Mouse (Mus musculus) regulatory T cell (primary cell): Measurements from ENCODE around the gene Wasf2.
"Not testable (repeated sequence)": the region's sequence is repeated elsewhere in the genome, so short reads cannot be mapped to it uniquely, and the experiment has no call there.

Source experiments
- in situ Hi-C: fragments of 300-600 bp; cut with MboI, MseI; formaldehyde crosslinking; loops from one replicate; pipeline ENCODE4 v1.15.1; 2025; ENCODE audit warnings: high pct_unique_total_duplicates

Gene Wasf2

DNA sequence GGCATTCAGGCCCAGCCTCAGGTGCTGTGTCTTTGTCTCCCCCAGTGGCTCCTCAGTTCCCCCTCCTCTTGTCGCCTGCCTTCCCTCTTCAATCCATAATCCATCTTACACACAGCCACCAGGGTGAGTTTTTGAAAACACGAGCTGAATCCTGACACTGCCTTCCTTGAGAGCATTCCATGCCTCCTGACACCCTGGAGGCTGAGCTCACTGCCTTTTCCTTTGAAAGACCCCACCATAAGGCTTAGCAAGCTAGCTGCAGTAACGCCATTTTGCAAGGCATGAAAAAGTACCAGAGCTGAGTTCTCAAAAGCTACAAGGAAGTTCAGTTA is 34.6 kb upstream of the Wasf2 start:
- in situ Hi-C loops: not testable (repeated sequence)

DNA sequence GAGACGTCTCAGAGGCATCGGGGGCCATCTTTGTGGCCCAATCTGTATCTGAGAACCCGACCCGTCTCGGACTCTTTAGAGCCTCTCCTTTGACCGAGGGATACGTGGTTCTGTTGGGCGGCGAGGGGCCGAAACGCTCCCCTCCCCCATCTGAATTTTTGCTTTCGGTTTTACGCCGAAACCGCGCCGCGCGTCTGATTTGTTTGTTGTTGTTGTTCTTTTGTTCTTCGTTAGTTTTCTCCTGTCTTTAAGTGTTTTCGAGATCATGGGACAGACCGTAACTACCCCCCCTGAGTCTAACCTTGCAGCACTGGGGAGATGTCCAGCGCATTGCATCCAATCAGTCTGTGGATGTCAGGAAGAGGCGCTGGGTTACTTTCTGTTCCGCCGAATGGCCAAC is 33.6 kb upstream of the Wasf2 start:
- in situ Hi-C loops: not testable (repeated sequence)

DNA sequence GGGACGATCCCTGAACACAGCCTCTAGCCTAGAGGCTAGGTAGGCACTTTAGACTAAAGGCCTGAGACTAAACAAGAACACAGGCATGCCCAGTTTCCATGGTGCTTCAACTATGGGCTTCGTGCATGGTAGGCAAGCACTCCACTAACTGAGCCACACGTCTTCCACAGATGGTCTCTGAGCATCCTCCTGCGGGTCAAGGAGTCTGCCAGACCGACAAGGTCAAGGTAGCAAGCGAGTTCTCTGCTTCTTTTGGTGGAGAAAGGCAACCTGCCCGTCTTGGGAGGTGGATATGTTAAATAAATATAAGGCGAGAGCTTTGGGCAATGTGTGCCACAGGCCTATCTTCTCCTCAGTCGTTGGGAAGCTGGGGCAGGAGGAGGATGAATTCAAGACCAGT is 28.6 kb upstream of the Wasf2 start:
- in situ Hi-C loops: loop anchor here (10.0 kb wide), 1 partner anchor 203 kb away; no protein-coding TSS in a partner anchor

DNA sequence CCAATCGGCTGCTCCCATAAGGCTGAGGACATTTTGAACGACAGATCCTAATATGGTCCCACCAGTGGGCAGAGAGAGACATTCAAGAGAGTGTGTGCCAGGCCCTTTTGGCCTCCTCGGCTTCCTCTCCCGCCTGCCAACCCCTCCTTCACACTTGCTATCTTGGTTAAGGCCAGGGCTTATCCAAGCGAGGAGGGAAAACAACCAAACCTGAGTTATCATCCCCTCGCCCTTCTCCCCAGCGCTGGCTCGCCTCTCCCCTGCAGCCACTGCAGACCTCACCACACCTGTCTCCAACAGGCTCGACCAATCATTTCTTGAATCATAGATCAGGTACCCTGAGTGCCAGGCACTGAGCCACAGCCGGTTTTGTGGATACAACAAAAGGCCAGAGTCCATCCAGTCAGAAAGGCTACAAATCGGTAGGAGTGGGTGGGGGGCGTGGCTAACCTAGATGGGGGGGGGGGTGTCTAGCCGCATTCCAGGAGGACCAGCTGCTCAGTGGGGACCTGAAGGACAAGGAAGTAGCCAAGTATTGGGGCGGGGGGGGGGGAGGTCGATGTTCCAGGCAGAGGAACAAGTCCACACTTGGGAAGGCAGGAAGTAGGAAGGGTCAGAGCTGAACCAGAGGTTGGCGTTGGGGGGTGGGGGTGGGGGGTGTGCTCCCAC is 26.6 kb upstream of the Wasf2 start:
- in situ Hi-C loops: loop anchor here (10.0 kb wide), 1 partner anchor 201 kb away; no protein-coding TSS in a partner anchor

DNA sequence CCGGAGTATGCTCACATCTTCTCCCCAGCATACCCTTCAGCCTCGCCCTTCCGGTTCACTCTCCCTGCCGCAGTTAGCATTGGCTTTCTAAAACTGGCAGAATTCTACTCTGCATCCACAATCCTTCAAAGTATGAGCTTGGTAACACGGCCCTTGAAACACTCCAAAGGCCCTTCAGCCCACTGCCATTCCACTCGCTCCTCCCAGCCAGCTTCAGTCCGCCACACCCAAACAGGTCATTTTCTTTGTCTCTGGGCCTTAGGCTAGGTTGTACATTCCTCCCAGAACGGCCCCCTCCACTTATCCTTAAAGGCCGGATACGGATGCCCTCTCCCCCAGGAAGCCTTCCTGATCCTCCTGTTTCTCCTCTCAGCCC is 26.1 kb upstream of the Wasf2 start:
- in situ Hi-C loops: loop anchor here (10.0 kb wide), 1 partner anchor 201 kb away; no protein-coding TSS in a partner anchor

DNA sequence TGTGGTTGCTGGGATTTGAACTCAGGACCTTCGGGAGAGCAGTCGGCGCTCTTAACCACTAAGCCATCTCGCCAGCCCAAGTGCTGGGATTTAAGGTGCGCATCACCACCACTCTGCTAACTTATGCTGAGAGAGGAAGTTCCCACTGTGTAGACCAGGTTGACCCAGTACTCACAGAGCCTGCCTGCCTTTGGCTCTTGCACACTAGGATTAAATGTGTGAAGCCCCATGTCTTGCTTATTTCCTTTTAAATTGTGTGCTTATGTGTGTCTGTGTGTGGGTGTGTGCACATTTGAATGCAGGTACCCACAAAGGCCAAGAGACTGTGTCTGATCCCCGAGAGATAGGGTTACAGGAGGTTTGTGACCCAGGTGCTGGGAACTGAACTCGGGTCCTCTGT is 23.6 kb upstream of the Wasf2 start:
- in situ Hi-C loops: loop anchor here (10.0 kb wide), 1 partner anchor 198 kb away; no protein-coding TSS in a partner anchor

DNA sequence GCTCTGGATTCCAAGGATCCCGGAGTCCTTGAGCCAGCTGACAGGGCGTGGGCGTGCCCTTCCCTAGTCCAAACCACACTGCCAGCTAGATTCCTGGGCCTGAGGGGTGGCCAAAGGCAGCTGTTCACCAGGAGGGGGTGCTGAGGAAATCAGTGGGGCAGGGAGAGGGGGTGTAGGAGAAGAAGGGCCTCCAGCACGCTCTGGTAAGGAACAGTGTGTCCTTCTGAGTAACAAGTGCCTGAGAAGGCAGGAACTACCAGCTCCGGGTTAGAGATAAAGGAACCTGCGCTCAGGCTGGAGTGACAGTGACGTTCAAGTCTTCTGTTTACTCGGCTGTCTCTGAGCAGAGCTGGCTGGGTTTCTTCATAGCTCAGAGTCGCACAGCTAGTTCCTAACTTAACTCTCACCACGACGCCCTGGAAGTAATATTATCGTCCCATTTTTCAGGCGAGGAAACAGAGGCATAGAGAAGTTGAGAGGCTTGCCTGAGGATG is 22.5 kb upstream of the Wasf2 start:
- in situ Hi-C loops: loop anchor here (10.0 kb wide), 1 partner anchor 197 kb away; no protein-coding TSS in a partner anchor

DNA sequence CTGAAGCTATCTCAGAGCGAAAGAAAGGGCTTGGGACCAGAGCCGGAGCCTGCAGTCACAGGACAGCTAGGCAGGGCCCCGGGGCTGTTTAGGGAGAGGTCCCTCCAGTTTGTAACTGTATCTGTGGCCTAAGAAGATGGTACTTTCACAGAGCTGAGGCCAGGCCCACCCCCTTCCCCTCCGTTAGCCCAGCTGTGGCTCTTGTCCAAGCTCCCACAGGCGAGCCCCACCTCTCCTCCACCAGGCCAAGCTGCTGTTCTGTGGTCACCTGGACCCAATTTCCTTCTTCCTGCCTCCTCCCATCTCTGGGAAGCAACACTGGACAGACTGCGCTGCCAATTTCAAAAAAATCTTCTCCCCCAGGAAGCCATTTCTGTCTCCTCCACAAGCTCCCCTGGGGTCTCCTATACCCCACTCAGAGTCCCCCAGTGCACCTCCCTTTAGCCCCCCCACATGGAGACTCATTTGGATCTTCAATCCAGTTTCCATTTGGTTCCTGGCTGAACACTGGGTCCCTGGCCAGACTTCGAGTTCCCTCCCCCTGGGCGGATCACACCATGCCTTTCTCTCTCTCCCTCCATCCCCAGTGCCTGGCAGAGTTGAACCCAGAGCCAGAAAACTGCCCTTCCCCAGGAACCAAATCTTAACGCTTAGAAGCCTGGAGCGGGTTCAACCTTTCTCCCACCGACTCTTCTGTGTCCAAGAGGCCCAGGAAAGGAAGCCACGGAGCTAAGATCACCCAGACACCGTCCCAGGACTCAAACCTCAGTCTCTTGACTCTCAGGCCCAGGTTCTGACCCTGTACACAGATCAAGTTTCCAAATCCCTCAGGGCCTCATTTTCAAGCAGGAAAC is 21.6 kb upstream of the Wasf2 start:
- in situ Hi-C loops: loop anchor here (10.0 kb wide), 1 partner anchor 196 kb away; no protein-coding TSS in a partner anchor

DNA sequence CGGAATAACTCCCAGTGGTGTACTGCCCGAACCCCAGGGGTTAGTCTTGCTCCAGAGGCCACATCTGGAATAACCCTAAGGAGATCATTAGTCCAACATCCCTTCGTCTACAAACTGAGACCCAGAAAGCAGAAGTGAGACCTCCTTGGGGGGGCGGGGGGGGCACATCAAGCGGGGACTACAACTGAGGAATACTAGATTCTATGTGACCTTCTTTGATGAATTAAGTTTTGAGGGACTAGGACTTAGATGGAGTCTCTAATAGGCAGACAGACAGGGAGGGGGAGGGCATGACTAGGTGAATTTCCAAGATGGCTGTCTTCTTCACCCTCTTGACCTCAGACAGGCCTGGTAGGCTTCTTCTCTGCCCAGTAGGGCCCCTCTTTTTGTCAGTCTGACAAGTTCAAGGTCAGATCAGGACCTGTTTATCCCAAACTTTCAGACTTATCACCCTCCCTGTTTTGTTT is 20.9 kb upstream of the Wasf2 start:
- in situ Hi-C loops: loop anchor here (10.0 kb wide), 1 partner anchor 195 kb away; no protein-coding TSS in a partner anchor

DNA sequence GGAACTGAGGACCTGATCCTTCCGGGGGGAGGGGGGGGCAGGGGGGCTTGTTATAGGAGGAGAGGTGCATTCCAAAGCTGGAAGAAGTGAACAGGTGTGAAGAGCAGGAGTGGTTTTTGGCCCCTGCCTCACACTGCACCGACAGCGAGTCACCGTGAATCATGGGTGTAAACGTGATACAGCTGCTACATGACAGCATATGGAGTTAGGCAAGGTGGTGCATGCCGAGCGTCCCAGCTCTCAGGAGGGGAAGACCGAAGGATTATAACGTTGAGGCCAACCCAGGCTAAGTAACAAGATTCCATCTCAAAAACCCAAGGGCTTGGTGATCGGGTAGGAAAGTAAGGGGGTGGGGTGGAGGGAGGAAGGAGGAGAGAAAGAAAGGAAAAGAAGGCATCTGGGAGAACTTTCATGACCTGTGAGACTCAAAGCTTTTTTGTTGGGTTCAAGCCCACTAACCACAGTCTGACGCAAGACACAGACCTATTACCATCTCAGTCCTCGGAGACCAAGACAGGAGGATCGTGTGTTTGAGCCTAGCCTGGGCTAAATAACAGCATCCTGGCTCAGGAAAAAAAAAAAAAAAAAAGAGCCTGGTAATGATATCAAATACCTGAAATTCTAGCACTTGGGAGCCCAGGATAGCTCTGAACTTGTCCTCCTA is 18.0 kb upstream of the Wasf2 start:
- in situ Hi-C loops: no loop called here

DNA sequence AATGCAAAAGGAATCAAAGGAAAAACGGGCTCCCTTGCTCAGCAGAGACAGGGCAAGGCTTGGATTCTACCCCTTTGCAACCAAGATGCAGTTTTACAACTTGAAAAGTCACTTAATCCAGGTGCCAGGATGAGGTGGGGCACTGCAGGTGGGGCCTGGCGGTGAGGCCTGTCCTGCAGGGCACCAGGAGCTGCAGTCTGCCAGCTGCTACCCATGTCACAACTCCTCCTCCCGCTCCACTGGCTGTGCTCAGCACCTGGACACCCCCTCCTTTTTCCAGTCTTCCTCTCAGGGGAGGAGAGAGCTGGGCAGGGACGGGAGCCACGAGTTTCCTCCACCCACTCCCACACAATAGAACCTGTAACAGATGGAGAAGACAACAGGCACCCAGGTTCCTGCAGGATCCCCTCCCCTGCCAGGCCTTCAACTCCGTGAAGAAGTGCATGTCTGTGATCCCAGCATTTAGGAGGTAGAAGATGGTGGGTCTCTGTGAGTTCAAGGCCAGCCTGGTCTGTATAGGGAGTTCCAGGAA is 16.9 kb upstream of the Wasf2 start:
- in situ Hi-C loops: no loop called here

DNA sequence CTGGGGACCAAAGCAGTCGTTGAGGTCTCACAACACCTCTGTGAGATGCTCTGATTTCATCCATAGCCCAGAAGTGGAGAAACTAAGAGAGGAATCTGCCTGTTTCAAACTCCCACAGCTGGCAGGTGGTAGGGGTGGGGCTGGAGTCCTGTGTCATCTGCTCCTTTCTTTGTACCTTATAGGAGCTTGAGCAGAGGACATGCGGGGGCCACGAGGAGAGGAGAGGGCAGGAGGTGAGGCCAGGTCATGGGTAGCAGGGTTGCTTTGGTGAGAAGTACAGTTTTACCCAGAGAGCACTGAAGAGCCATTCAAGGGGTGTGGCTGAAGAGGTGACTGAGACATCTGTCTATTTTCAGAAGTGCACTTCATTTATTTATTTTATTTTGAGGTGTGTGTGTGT is 15.5 kb upstream of the Wasf2 start:
- in situ Hi-C loops: no loop called here

DNA sequence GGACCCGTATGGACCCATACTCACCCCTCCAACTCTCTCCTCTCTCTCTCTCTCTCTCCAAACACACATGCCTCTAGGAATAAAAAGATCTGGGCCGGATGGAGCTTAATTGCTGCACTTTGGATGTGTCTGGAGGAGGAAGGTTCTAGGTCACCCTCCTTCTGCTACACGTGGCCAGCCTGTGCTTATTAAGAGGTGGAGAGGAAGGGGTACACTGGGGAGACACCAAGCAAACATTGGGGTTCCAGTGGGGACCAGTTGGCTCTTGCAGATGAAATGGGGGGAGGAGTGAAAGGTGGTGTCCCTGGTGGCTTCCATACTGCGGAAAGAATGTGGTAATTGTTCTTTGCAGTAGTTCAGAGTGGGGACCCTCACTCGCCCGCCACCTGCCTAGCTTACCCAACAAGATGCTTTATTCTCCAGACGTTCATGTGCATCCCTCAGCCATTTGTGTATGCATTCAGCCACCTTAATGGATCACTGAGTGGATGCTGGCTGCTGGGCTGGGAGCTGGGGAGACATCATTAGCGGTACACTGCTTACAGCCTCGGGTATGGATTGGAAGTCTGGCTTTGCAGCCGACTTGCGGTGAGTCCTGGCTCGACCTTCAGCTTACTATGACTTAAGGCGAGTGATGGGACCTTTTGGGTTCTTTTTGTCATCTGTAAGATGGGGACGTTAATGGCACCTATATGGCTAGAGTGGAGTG is 14.4 kb upstream of the Wasf2 start:
- in situ Hi-C loops: no loop called here

DNA sequence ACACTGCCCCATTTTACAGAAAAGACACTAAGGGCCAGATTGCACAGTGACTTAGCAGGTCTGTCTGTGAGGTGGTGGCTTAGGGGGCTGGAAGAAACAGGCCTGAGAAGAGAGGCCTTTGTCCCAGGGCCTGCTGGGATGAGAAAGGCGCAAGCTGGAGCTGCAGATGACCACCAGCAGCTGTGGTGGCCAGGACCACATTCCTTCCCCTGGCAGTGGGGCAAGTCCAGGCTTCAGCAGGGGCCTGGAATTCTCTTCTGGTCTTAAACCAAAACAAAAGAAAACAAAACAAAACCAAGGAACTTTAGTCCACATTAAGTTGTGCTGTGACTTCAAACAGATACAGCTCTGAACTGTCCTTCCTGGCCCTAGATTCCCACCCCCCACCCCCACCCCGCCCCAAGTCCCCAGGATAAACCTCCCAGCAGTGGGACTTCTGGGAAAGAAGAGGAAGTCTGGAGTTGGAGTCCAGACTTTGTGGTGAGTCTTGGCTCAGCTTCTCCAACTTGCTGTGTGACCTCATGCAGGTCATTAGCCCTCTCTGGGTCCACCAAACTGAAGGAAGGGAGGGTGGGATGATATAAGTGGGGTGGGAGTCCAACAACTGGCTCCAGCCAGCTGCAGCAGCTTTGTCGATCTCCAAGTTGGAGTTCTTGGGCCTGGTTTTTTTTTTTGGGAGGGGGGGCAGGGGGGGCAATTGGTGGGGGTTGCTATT is 13.4 kb upstream of the Wasf2 start:
- in situ Hi-C loops: no loop called here

DNA sequence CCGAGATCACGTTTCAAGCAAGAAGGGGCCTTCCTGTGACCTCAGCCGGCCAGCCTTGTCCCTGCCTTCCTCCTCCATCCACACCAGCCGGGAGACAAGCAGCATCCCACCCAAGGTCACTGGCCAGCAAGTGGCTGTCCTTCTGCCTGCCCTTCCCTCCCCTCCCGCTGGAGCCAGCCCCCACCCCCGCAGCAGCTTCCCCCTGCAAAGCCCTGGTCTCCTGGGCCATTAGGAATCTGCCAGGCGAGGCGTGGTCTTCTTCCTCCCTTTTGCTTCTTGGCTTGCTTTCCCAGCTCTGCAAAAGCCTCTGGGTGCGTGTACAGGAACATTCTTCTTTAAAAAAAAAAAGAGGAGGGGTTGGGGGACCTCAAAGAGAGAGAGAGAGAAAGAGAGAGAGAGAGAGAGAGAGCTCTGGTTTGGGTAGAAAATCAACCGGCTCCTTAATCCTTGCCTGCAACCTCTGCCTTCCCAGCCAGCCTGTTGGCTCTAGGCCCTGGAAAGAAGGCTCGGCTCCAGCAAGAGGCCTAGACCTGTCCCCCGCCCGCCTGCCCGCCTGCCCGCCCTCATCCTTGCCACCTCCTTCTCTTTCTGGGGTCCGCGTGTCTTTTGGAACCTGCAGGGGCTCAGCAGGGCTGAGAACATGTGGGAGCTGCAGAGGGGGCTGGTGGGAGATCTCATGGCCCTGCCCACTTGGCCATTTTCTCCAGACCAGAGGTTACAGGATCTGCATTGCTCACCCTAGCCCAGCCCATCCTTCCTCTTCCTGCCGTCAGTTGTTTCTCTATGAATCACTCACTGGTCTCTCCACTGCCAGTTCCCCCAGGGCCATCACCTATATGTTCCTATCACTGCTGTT is 12.5 kb upstream of the Wasf2 start:
- in situ Hi-C loops: no loop called here

DNA sequence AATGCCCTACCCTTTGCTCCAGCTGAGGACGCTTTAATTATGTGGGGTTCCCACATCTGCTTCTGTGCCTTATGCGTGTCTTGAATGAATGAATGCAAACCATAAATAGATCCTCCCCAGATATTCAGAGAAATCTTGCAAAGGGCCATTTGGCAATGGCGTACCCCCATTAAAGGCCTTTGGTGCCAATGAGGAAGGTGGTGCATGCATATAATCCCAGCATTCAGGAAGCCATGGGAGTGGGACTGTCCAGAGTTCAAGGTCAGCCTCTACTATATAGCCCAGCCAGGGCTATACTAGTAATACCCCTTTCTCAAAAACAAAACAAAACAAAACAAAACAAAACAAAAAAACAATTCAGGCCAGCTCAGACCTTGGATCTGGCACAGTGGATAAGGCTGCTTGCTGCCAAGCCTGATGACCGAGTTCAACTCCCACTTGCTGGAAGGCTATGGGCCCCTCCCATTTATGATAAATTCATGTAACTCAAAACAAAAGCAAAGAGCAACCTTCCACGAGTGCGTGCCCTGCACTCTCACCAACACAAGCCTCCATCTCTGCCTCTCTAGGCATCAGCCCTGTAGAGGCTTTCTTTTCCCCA is 11.4 kb upstream of the Wasf2 start:
- in situ Hi-C loops: no loop called here

DNA sequence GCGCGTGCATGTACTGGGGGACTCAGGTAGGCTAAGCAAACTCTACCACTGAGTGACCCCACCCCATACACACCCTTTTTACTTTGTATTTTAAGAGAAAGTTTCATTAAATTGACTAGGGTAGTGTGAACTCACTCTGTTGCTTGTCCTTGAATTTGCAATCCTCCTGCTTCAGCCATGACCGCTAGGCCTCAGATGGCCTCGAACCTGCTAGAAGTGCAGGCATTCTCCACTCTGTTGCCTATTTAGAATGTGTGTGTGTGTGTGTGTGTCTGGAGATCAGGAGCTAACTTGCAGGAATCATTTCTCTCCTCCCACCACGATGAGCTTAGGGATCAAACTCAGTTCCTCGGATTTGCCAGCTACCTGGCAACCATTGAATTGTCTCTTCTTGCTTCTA is 10.7 kb upstream of the Wasf2 start:
- in situ Hi-C loops: no loop called here

DNA sequence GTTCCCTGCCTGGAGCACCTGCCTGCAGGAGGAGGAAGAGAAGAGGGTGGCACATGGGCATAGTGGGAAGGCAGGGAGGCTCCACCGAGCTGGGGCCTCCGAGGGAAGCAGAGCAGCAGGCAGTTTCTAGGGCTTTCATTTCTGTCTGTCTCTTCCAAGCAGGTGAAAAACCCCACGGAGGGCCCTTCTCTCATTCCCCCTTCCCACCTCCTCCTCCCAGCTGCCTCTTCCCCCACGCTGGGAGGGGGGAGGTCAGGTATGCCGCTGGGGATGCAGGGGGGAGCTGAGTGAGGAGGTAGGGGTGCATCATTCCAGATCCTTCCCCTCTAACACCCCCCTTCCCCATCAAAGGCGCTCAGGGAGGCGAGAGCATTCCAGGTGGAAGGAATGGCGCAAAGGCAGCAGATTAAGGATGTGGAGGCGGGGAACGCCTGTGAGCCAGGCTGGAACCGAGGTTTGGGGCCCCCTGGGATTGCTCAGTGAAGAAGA is 9.4 kb upstream of the Wasf2 start:
- in situ Hi-C loops: no loop called here

DNA sequence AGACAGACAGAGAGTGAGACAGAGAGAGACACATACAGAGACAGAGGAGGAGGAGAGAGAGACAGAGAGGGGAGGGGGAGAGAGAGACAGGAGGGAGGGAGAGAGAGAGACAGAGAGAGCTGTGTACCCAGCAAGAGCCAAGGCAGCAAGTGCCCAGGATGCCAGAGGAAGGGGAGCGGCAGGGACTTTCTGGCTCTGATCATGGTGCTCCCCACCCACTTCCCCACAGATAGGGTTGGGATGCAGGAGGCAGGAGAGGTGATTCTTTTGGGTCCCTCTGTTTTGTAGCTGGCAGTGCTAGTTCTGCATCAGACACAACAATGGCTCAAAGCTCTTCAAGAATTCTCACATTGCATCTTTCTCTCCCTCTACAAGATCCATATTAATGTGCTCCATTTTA is 8.9 kb upstream of the Wasf2 start:
- in situ Hi-C loops: no loop called here
